Mouse (Mus musculus) thymus, adult 18-20 months (tissue): ENCODE measurements around the gene Ndufb7.

Experiments
- DNase-seq, 2 experiments: peaks; one replicate each; pipeline ENCODE4 v3.0.0; 2022; ENCODE audit warnings: mixed read lengths in 2 of 2

The Ndufb7 gene

DNA sequence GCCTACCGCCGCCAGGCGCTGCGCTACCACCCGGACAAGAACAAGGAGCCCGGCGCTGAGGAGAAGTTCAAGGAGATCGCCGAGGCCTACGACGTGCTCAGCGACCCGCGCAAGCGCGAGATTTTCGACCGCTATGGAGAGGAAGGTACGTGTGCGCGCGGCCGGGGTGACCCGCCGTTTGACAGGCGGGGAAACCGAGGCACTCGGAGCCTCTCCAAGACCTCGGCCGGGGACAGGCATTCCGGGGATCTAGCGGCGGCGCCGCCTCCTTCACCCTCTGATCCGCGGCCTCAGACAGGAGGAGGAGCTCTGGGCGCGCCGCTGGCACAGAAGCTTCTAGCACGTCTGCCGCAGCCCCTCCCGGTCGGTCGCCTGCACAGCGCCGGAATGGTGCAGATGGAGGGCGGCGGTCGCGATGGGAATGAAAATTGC, 41.9 kb downstream of the Ndufb7 start:
- DNase-seq = peak; percentile 83 to 84

DNA sequence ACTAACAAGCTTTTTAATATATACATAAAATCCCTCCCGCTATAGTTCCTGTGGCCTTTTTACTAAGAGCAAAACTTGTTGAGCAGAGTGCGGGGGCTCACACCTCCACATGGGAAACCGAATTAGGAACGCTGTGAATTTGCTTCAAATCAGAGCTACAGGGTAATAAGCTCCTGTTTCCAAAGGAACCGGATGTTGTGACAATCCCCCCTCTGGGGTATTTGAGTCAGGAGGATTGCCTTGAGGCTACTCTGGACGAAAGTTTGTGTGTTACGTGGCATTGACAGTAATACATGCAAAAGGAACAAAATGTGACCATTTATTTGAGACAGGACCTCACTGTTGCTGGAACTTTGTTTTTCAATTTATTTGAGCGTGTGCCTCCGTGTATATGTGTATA, 42.6 kb downstream of the Ndufb7 start:
- DNase-seq = no peak

DNA sequence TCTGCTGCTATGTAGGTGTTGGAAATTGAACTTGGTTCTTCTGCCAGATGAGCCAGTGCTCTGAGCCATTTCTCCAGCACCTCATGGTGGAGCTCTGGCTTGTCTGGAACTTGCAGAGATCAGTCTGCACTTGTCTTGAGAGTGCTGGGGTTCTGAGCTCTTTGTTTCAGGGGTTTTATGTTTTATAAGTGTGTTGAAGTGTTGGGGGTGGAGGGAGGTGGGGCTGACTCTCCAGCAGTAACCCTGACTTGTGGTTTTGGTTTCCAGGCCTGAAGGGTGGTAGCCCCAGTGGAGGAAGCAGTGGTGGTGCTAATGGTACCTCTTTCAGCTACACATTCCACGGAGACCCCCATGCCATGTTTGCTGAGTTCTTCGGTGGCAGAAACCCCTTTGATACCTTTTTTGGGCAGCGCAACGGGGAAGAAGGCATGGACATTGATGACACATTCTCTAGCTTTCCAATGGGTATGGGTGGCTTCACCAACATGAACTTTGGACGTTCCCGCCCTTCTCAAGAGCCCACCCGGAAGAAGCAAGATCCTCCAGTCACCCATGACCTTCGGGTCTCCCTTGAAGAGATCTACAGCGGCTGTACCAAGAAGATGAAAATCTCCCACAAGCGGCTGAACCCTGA, 43.2 kb downstream of the Ndufb7 start:
- DNase-seq = no peak

DNA sequence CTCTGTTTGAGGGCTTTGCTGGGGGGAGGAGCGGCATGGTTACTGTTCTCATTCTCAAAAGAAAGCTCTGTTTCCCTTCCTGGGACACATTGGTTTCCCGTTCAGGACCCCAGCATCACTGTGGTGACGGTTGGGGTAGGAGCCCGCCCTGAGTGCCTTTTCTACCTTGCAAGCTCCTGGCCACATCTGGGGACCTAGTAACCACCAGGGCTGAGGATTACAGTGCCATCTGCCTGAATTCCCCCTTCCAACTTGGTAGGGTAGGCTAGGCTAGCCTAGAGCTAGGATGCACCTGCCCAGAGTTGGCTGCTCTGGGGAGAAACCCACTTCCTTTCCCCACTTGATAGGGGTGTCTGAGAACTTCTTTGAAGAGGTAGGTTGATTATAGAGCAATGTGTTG, 45.5 kb downstream of the Ndufb7 start:
- peak; percentile 69 to 82 for DNase-seq

DNA sequence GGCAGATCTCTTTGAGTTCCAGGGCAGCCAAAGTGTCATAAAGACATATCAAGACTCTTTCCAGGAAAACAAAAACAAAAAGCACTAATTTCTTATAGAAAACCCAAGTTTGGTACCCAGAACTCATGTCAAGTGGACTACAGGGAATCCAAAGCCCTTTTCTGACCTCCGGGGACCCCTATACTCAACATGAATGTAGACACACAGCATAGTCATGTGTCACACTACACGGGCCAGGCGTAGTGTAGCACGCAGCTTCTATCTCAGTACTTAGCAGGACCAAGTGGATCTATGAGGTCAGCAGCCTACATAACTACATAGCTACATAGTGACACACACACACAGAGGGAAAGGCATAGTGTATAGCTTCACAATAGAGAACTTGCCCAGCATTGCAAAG, 47.2 kb downstream of the Ndufb7 start:
- DNase-seq = no peak

DNA sequence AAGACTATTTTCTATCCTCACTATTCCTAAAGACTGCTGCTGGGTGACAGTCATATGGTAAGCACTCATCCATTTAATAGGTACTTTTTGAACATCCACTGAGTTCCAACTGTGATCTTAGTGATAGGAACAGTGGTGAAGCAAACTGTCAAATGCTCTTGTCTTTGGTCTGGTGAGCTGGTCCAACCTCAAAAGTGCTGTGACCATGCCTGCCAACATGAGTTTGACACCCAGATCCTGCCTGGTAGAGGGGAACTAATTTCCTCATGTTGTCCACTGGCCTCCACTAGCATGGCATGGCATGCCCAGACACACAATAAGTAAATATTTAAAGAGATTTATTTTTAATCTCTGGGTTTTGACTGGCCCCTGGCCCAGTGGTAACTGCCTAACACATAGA, 50.2 kb downstream of the Ndufb7 start:
- no peak for DNase-seq

DNA sequence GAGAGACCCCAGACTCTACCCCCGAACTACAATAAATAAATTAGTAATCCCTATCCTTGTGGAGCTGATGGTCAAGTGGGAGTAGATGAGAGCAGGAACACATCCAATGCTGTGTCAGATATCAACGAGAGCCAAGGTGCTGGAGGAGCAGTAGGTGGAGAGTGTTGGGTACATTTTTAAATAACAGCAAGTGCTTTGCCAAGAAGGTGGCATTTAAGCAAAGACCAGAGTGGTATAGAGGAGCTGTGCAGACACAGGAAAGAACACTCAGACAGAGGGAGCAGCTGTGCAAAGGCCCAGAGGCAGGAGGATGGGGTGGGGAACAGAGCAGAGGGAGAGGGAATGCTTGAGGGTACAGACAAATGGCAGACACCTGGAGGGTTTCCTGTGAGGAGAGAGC, 50.6 kb downstream of the Ndufb7 start:
- DNase-seq = no peak

DNA sequence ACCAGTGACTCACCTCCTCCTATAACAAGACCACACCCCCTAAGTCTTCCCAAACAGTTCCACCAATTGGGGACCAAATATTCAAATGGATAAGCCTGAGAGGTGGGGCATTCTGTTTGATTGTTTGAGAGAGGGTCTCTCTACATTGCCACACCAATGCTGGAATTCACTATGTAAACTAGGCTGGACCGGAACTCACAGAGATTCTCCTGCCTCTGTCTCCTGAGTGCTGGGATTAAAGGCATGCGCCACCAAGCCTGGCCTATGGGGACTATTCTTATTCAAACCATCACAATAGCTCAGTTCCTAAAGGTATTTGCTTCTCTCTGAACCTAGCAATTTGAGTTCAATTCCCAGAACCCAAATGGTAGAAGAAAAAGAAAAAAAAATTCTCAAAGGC, 52.1 kb downstream of the Ndufb7 start:
- no peak for DNase-seq

DNA sequence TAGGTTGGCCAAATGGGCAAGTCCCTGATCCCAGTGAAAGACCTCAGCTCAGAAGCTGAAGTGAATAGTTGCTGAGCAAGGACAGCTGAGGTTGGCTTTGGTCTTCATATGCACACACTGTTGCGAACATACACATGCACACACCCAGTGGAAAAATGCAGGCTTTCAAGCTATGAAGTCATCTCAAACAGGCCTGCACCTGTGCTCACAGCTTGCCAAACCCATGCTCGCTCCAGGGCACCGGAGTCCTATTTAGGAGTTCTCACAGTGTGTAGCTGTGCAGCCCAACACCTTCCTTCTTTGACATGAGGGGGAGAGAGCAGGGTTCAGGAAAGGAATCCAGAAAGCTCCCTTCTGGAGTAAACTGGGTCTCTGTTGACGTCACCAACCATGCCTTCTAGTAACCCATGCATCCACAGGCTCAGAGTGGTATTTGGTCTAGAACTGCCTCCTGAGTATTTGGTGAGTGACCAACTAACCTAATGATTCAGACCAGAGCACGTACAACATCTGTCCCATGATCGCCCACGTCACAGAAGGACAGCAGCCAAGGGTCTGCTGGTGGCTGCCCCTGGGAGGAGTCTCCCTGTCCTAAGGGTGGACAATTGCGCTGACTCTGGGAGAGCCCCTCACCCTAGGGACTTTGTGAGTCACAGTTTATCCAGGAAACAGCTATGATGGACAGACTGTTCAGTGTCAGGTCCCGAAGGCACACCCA, 53.3 kb downstream of the Ndufb7 start:
- peak; percentile 41 to 56 for DNase-seq
